Mouse (Mus musculus) adipocyte (in vitro differentiated cells): ENCODE results near the gene Grin2b.
A peak's percentile ranks its signal among the peaks of the same experiment; 100 is the strongest.

Experiments
- DNase-seq: peaks from one replicate; pipeline ENCODE4 v3.0.0-alpha.2; 2016; ENCODE audit warnings: low spot score

The Grin2b gene

GRCm38 (mm10) chr6:136010290-136011037 is 162.8 kb downstream of the Grin2b start:
- DNase-seq = no peak

- DNase-seq = no peak
Observed at GRCm38 (mm10) chr6:136008120-136008519, 165.2 kb downstream of the Grin2b start.

- no peak for DNase-seq
Observed at GRCm38 (mm10) chr6:135994691-135995090, 178.6 kb downstream of the Grin2b start.

GRCm38 (mm10) chr6:135993897-135994296 is 179.4 kb downstream of the Grin2b start:
- no peak for DNase-seq

GRCm38 (mm10) chr6:135993378-135993777 is 179.9 kb downstream of the Grin2b start:
- no peak for DNase-seq

GRCm38 (mm10) chr6:135976106-135976505 is 197.2 kb downstream of the Grin2b start:
- DNase-seq = no peak

GRCm38 (mm10) chr6:135972481-135972880 is 200.8 kb downstream of the Grin2b start:
- no peak for DNase-seq

- no peak for DNase-seq
Observed at GRCm38 (mm10) chr6:135971481-135971880, 201.8 kb downstream of the Grin2b start.

- DNase-seq = no peak
Observed at GRCm38 (mm10) chr6:135970716-135971318, 202.5 kb downstream of the Grin2b start.

- DNase-seq = no peak
Observed at GRCm38 (mm10) chr6:135961766-135962165, 211.5 kb downstream of the Grin2b start.

GRCm38 (mm10) chr6:135959629-135960028 is 213.7 kb downstream of the Grin2b start:
- DNase-seq = no peak

GRCm38 (mm10) chr6:135951666-135952065 is 221.6 kb downstream of the Grin2b start:
- DNase-seq = no peak

GRCm38 (mm10) chr6:135945511-135945910 is 227.8 kb downstream of the Grin2b start:
- DNase-seq = no peak

GRCm38 (mm10) chr6:135944358-135944757 is 229.0 kb downstream of the Grin2b start:
- no peak for DNase-seq

- DNase-seq = no peak
Observed at GRCm38 (mm10) chr6:135943121-135943617, 230.1 kb downstream of the Grin2b start.

GRCm38 (mm10) chr6:135932924-135933323 is 240.4 kb downstream of the Grin2b start:
- no peak for DNase-seq

GRCm38 (mm10) chr6:135932400-135932920 is 240.9 kb downstream of the Grin2b start:
- no peak for DNase-seq

GRCm38 (mm10) chr6:135917676-135918075 is 255.6 kb downstream of the Grin2b start:
- DNase-seq = no peak

- DNase-seq = no peak
Observed at GRCm38 (mm10) chr6:135914608-135915007, 258.7 kb downstream of the Grin2b start.

- DNase-seq = no peak
Observed at GRCm38 (mm10) chr6:135912114-135912513, 261.2 kb downstream of the Grin2b start.

- DNase-seq = no peak
Observed at GRCm38 (mm10) chr6:135911131-135911530, 262.2 kb downstream of the Grin2b start.

- DNase-seq = peak; percentile 19
Observed at GRCm38 (mm10) chr6:135907540-135908320, 265.6 kb downstream of the Grin2b start.
